Mouse (Mus musculus): ENCODE data around the gene Casc1. TPM values are rescaled to one million over a fixed set of nuclear protein-coding genes. Genes with fewer than 3 reads are reported as not detected.
"Not testable (repeated sequence)": the region's sequence is repeated elsewhere in the genome, so short reads cannot be mapped to it uniquely, and the experiment has no call there.

Casc1 gene
- total RNA-seq, 1 experiment from 2014 or later = 2.3 TPM

- no peak for ATAC-seq (replicated peaks; ENCODE audit: low read depth, poor library complexity, severe bottlenecking)
These were observed 70.1 kb downstream of the Casc1 start for GRCm38 (mm10) chr6:145140706-145141105.

GRCm38 (mm10) chr6:145139776-145140475 lies 70.9 kb downstream of the Casc1 start:
- peak; percentile 76 for ATAC-seq (replicated peaks; ENCODE audit: low read depth, poor library complexity, severe bottlenecking)

- no peak for ATAC-seq (replicated peaks; ENCODE audit: low read depth, poor library complexity, severe bottlenecking)
These were observed 71.6 kb downstream of the Casc1 start for GRCm38 (mm10) chr6:145139236-145139635.

DNA sequence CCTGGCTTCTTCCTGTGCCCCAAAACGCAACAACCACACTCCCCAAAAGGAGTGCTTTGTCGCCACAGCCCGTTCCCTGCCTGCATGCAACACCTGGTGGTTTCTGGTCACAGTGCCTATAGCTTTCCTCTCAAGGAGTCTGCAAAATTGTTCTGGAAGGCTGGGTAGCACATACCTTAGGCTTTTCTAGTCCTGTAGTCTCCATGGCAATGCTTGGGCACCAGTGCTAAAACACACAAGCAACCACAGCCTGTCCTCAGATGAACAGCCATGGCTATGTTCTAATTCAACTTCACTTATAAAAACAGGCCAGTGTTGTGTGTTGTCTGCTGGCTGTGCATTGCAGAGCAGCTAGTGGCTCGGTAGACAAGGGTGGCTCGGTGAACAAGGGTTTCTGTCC lies 74.0 kb downstream of the Casc1 start:
- no peak for ATAC-seq (replicated peaks; ENCODE audit: low read depth, poor library complexity, severe bottlenecking)

- no peak for ATAC-seq (replicated peaks; ENCODE audit: low read depth, poor library complexity, severe bottlenecking)
These were observed 75.0 kb downstream of the Casc1 start for GRCm38 (mm10) chr6:145135804-145136203.

GRCm38 (mm10) chr6:145135295-145135694 lies 75.5 kb downstream of the Casc1 start:
- ATAC-seq (replicated peaks; ENCODE audit: low read depth, poor library complexity, severe bottlenecking) = no peak

DNA sequence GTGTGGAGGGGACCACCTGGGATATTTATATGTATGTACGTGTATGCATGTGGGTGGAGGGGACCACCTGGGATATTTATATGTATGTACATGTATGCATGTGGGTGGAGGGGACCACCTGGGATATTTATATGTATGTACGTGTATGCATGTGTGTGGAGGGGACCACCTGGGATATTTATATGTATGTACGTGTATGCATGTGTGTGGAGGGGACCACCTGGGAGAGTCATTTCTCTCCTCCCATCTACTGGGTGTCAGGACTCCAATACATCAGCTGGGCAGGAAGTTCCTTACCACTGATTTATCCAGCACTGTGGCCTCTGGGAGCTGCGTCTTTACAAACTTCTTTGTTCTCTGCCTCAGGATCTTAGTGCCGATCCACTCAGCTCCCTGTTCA lies 77.8 kb downstream of the Casc1 start:
- not testable (repeated sequence) for ATAC-seq (replicated peaks; ENCODE audit: low read depth, poor library complexity, severe bottlenecking)

GRCm38 (mm10) chr6:145131991-145132390 lies 78.8 kb downstream of the Casc1 start:
- no peak for ATAC-seq (replicated peaks; ENCODE audit: low read depth, poor library complexity, severe bottlenecking)

- ATAC-seq (replicated peaks; ENCODE audit: low read depth, poor library complexity, severe bottlenecking) = no peak; the same call in 1 of the 2 replicates
These were observed 81.2 kb downstream of the Casc1 start for GRCm38 (mm10) chr6:145129563-145129962.

- no peak for ATAC-seq (replicated peaks; ENCODE audit: low read depth, poor library complexity, severe bottlenecking)
These were observed 83.2 kb downstream of the Casc1 start for GRCm38 (mm10) chr6:145127652-145128051.

DNA sequence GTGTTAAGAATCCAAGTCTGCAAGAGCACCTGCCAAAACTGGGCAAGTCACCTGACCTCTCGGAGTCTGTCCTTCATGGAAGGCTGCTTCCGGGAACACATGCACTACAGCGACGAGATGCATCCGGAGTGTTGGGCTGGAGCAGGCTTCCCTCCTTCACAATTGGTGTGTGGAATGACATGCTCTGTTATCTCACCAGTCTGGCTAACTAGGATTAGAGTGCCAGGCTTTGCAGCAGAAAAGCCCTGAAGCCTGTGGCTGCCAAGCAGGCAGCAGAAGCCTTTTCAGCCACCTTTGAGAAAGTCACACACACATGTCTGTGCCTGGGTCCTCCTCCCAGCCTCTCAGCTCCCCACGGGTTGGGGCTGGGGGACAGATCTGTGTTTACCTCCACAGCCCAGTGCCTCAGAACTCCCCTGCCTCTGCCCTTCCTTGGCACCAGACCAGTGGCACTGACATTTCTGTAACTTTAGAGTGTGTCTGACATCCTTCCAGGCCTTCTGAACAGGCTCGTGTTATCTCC lies 85.2 kb downstream of the Casc1 start:
- no peak for ATAC-seq (replicated peaks; ENCODE audit: low read depth, poor library complexity, severe bottlenecking)

Other genes starting within 250 kb of the Casc1 start
- 0.78 and 2.7 TPM in 2 replicates for gene Bcat1, start 134.8 kb downstream of the Casc1 start, total RNA-seq (2017)
- 79.5 and 86.6 TPM in 2 replicates for gene Lrmp, start 95.4 kb downstream of the Casc1 start, total RNA-seq (2017)
- 22.3 and 22.7 TPM in 2 replicates for gene Etfrf1, start 129 bp upstream of the Casc1 start, total RNA-seq (2017)
- 33.4 and 39.1 TPM in 2 replicates for gene Kras, start 39.2 kb upstream of the Casc1 start, total RNA-seq (2017)